Mouse (Mus musculus): ENCODE measurements around the gene Arhgef3.

DNA sequence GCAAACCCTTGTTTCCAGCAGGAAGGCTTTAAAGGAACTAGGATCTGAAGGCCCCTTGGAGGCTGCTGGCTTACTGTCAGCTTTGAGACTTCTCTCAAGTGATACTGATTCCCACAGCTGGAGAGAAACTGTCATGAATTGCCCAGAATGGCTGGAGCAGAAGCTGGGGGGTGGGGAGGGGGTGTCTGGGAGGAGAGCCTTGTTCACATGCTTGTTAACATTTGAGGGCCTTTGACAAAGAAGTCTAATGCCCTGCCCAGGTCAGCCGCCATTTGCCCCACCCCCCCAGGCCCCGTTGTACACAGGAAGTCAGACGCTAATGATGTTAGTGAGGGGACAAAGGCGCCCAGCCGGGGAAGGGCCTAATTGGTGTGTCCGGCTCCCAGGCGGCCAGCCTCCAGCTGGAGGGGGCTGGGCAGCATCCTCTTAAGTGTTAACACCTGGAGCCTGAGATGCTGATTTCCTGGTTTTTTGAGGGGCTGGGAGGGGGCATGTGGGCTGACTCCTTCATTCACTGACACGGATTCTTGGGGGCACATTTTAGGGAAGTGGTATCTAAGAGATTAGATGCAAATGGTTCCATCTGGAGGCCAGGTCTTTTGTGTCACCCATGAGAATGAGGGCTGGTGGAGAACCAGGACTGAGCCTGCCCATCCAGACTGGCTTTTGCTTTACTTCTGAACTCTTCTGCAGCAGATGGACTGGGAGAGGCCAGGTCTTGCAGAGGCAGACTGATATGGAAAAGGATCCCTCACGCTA, 48.3 kb upstream of the Arhgef3 start:
- TF ChIP-seq CTCF (IDR thresholded peaks at IDR 0.05; ENCODE audit: borderline replicate concordance, control insufficient read depth, extremely low read depth, insufficient read depth, low read length, poor library complexity) = no peak
- TF ChIP-seq POLR2A (IDR thresholded peaks at IDR 0.05; ENCODE audit: control insufficient read depth, extremely low read depth, insufficient read depth, low read length, poor library complexity) = no peak

Data from thymus, adult 2 months (tissue).